Mouse (Mus musculus): ENCODE data around the gene Ncoa6.

GRCm38 (mm10) chr2:155505811-155506210 is 32.1 kb upstream of the Ncoa6 start:
- TF ChIP-seq CTCF (IDR thresholded peaks at IDR 0.05; ENCODE audit: insufficient read depth, low read depth, low read length) (no peak), POLR2A (IDR thresholded peaks at IDR 0.05; ENCODE audit: insufficient read depth, low read depth, low read length) (no peak)
